Mouse (Mus musculus) mouse trophoblast stem cell (cell line): ENCODE data around the gene Nop10.
"Not testable (repeated sequence)": the region's sequence is repeated elsewhere in the genome, so short reads cannot be mapped to it uniquely, and the experiment has no call there.

Experiments used
- in situ Hi-C, 2 experiments: fragments of 300-500 bp; cut with MseI, MboI; formaldehyde crosslinking; loops; 2 replicates in 1 of 2; 3 replicates in 1 of 2; pipeline ENCODE4 v1.15.1; 2025

The Nop10 gene

GRCm38 (mm10) chr2:112265448-112266241 is 3.9 kb downstream of the Nop10 start, which contains the start of gene Slc12a6:
Slc12a6 (plus strand) TSS chr2:112265825.
- in situ Hi-C loops = no loop called here

- in situ Hi-C loops = no loop called here
Measured at GRCm38 (mm10) chr2:112266242-112266592, 4.5 kb downstream of the Nop10 start, which contains the start of gene Gm21985. Gm21985 (plus strand) TSS chr2:112266314.

GRCm38 (mm10) chr2:112266780-112267179 is 5.1 kb downstream of the Nop10 start:
- in situ Hi-C loops = no loop called here

GRCm38 (mm10) chr2:112267547-112268269 is 6.0 kb downstream of the Nop10 start:
- in situ Hi-C loops = no loop called here

GRCm38 (mm10) chr2:112270011-112270410 is 8.3 kb downstream of the Nop10 start:
- in situ Hi-C loops = no loop called here

GRCm38 (mm10) chr2:112272909-112273308 is 11.2 kb downstream of the Nop10 start:
- in situ Hi-C loops = no loop called here

GRCm38 (mm10) chr2:112273474-112273873 is 11.7 kb downstream of the Nop10 start:
- in situ Hi-C loops = no loop called here

GRCm38 (mm10) chr2:112276870-112277269 is 15.1 kb downstream of the Nop10 start:
- in situ Hi-C loops = no loop called here

GRCm38 (mm10) chr2:112282846-112283245 is 21.1 kb downstream of the Nop10 start:
- in situ Hi-C loops = no loop called here

GRCm38 (mm10) chr2:112284363-112285030 is 22.8 kb downstream of the Nop10 start:
- in situ Hi-C loops = no loop called here

- in situ Hi-C loops = no loop called here
Measured at GRCm38 (mm10) chr2:112285031-112285390, 23.3 kb downstream of the Nop10 start.

- in situ Hi-C loops = not testable (repeated sequence)
Measured at GRCm38 (mm10) chr2:112286062-112286461, 24.3 kb downstream of the Nop10 start.

- in situ Hi-C loops = no loop called here
Measured at GRCm38 (mm10) chr2:112287059-112287458, 25.3 kb downstream of the Nop10 start.

GRCm38 (mm10) chr2:112289507-112289906 is 27.8 kb downstream of the Nop10 start:
- in situ Hi-C loops = no loop called here

GRCm38 (mm10) chr2:112292823-112293222 is 31.1 kb downstream of the Nop10 start:
- in situ Hi-C loops = no loop called here

GRCm38 (mm10) chr2:112296211-112296610 is 34.5 kb downstream of the Nop10 start:
- in situ Hi-C loops = no loop called here

GRCm38 (mm10) chr2:112298221-112298620 is 36.5 kb downstream of the Nop10 start:
- in situ Hi-C loops = no loop called here

GRCm38 (mm10) chr2:112308671-112309070 is 46.9 kb downstream of the Nop10 start:
- in situ Hi-C loops = no loop called here

GRCm38 (mm10) chr2:112309161-112309600 is 47.5 kb downstream of the Nop10 start:
- in situ Hi-C loops = no loop called here
